Mouse (Mus musculus) lung, postnatal 0 days (tissue): ENCODE measurements around the gene Atraid.
A peak's percentile ranks its signal among the peaks of the same experiment; 100 is the strongest.

Experiments
- CTCF ChIP-seq: IDR thresholded peaks from 2 replicates; pipeline ENCODE4 v1.5.1; 2016; ENCODE audit warnings: antibody characterized with exemption, mild to moderate bottlenecking
- EP300 ChIP-seq: IDR thresholded peaks from 2 replicates; pipeline ENCODE4 v1.6.1; 2016; ENCODE audit warnings: antibody characterized with exemption, mild to moderate bottlenecking, control low read depth

DNA sequence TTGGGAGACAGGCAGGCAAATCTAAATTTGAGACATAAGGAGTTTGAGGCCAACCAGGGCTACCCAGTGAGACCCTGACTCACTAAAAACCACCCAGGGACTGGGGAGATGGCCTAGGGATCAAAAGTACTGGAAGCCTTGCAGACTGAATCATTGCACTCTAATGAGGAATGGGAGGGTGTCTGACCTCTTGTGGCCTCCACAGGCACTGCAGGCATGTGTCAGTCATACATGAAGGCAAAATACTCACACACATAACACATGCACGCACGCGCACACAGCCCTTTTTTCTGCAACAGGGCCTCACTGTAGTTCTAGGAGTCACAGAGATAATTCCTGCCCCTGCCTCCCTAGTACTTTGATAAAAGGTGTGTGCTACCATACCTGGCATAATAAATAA, 33.3 kb downstream of the Atraid start:
- peak; percentile 74 for TF ChIP-seq CTCF
- no peak for TF ChIP-seq EP300
